Mouse (Mus musculus) stomach, postnatal 0 days (tissue): ENCODE measurements at regions not wholly inside any gene's neighbourhood (a gene's known extent, or its start where the extent isn't known, plus 50 kb on each side); places are given as distances from the start of the nearest gene placed in this dataset.

Experiments used
- CTCF ChIP-seq: IDR thresholded peaks from 2 replicates; pipeline ENCODE4 v1.5.1; 2016; ENCODE audit warnings: antibody characterized with exemption, low read depth, mild to moderate bottlenecking, moderate library complexity
- EP300 ChIP-seq: optimal IDR thresholded peaks from 2 replicates; pipeline ENCODE3; 2016; ENCODE audit warnings: antibody characterized with exemption

DNA sequence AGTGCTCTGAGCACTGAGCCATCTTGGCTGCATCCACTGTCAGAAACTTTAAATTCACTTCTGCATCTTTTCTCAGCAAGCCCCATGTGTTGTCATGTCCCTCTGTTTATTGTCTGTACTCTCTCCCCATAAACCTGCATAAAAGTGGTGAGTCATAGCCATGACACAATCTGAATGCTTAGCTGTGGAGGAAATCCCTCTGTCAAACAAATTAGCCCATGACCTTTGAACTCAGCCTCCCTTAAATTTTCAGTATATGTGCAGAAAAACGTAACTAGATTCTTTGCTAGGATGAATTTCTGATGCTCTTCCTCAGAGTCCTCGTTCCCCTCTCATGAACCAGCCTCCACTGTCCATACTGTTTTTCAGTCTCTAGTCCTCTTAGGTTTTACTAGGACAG is 337.4 kb upstream of the Meis1 start:
- TF ChIP-seq CTCF (no peak), EP300 (no peak)
